Mouse (Mus musculus) limb, embryonic 14.5 days (tissue): ENCODE measurements at regions not wholly inside any gene's neighbourhood (a gene's known extent, or its start where the extent isn't known, plus 50 kb on each side); places are given as distances from the start of the nearest gene placed in this dataset.

Experiments
- ATAC-seq: fragments of 200-750 bp; cut with Nextera tagmentation; 2 replicates; pipeline ENCODE4 v1.8.0; 2017; ENCODE audit warnings: low read depth, moderate number of reproducible peaks, moderate TSS enrichment; ENCODE audit not compliant: low FRiP score
- DNase-seq: peaks from one replicate; pipeline ENCODE4 v3.0.0-alpha.2; 2015; ENCODE audit warnings: low spot score
- H3K27ac ChIP-seq: fragments of 300-500 bp; sonication (generic); replicated peaks from 2 replicates; pipeline ENCODE4 v1.5.1; 2014; ENCODE audit warnings: low read depth, mild to moderate bottlenecking, low read length, moderate library complexity, mixed read lengths
- H3K27me3 ChIP-seq: fragments of 300-500 bp; sonication (generic); 2 replicates; pipeline ENCODE4 v1.6.1; 2014; ENCODE audit warnings: low read length, mixed read lengths; ENCODE audit not compliant: control insufficient read depth, insufficient read depth
- H3K36me3 ChIP-seq: fragments of 300-500 bp; sonication (generic); 2 replicates; pipeline ENCODE4 v1.6.1; 2014; ENCODE audit warnings: mild to moderate bottlenecking, low read length, moderate library complexity, mixed read lengths; ENCODE audit not compliant: control insufficient read depth, insufficient read depth
- H3K4me1 ChIP-seq: fragments of 300-500 bp; sonication (generic); 2 replicates; pipeline ENCODE4 v1.6.1; 2014; ENCODE audit warnings: antibody characterized with exemption, low read length, mixed read lengths; ENCODE audit not compliant: control insufficient read depth, insufficient read depth
- H3K4me2 ChIP-seq: fragments of 300-500 bp; sonication (generic); replicated peaks from 2 replicates; pipeline ENCODE4 v1.6.1; 2014; ENCODE audit warnings: low read depth, mild to moderate bottlenecking, low read length, moderate library complexity; ENCODE audit not compliant: severe bottlenecking
- H3K4me3 ChIP-seq: fragments of 300-500 bp; sonication (generic); replicated peaks from 2 replicates; pipeline ENCODE4 v1.5.1; 2014; ENCODE audit warnings: low read length
- H3K9ac ChIP-seq: fragments of 300-500 bp; sonication (generic); 2 replicates; pipeline ENCODE4 v1.6.1; 2014; ENCODE audit warnings: mild to moderate bottlenecking, low read depth, low read length, moderate library complexity; ENCODE audit not compliant: severe bottlenecking
- H3K9me3 ChIP-seq: fragments of 300-500 bp; sonication (generic); 2 replicates; pipeline ENCODE4 v1.6.1; 2016; ENCODE audit warnings: low read length; ENCODE audit not compliant: control insufficient read depth
- POLR2A ChIP-seq: fragments of 200-500 bp; IDR thresholded peaks from 2 replicates; pipeline ENCODE4 v1.8.0; 2012; ENCODE audit warnings: inconsistent platforms, mild to moderate bottlenecking, moderate library complexity, borderline replicate concordance; ENCODE audit not compliant: insufficient read depth, insufficient read length; ENCODE audit errors: extremely low read depth
- WGBS: fragments of 180-500 bp; shearing (Covaris S2); extraction: QIAGEN DNeasy Blood & Tissue Kit; methylation state at CpG from one replicate; pipeline ENCODE4 v1.1.7; 2014; 5-methylcytosine and 5-hydroxymethylcytosine counted together

- no peaks in the 10 kb centered on the region for H3K4me1 ChIP-seq
- H3K9me3 ChIP-seq, result no peaks in the 10 kb centered on the region
- no peak for DNase-seq
- 86% methylated on average over 4 of the region's 4 CpGs for WGBS
- H3K4me2 ChIP-seq, result no peak overlapping the region
- no peak overlapping the region for H3K27ac ChIP-seq
- no peak overlapping the region for H3K4me3 ChIP-seq
- no peak overlapping the region for H3K9ac ChIP-seq
- H3K27me3 ChIP-seq, result no peaks in the 10 kb centered on the region
- no peak for ATAC-seq
- TF ChIP-seq POLR2A, result no peak
- H3K36me3 ChIP-seq, result no peaks in the 10 kb centered on the region
Measured at GRCm38 (mm10) chr12:92100080-92100479, 251.1 kb upstream of the Sel1l start.

- H3K36me3 ChIP-seq, result no peaks in the 10 kb centered on the region
- H3K9me3 ChIP-seq, result no peaks in the 10 kb centered on the region
- H3K27me3 ChIP-seq, result no peaks in the 10 kb centered on the region
- DNase-seq (no peak), ATAC-seq (no peak)
- TF ChIP-seq POLR2A, result no peak
- WGBS, result 67% methylated on average over 10 of the region's 10 CpGs
- no peaks in the 10 kb centered on the region for H3K4me1 ChIP-seq
- H3K27ac ChIP-seq, result no peak overlapping the region
- no peak overlapping the region for H3K4me2 ChIP-seq
- H3K9ac ChIP-seq, result no peak overlapping the region
- H3K4me3 ChIP-seq, result no peak overlapping the region
Measured at GRCm38 (mm10) chr12:92092794-92093365, 243.9 kb upstream of the Sel1l start.

- no peak overlapping the region for H3K9ac ChIP-seq
- 90% methylated on average over 10 of the region's 10 CpGs for WGBS
- ATAC-seq (no peak), DNase-seq (no peak)
- no peak overlapping the region for H3K27ac ChIP-seq
- no peaks in the 10 kb centered on the region for H3K36me3 ChIP-seq
- no peak overlapping the region for H3K4me2 ChIP-seq
- H3K9me3 ChIP-seq, result no peaks in the 10 kb centered on the region
- no peaks in the 10 kb centered on the region for H3K27me3 ChIP-seq
- TF ChIP-seq POLR2A, result no peak
- no peak overlapping the region for H3K4me3 ChIP-seq
- H3K4me1 ChIP-seq, result no peaks in the 10 kb centered on the region
Measured at GRCm38 (mm10) chr12:92073209-92073608, 224.3 kb upstream of the Sel1l start.

- Histone ChIP-seq H3K36me3 (no peaks in the 10 kb centered on the region), H3K9me3 (no peaks in the 10 kb centered on the region), H3K27me3 (no peaks in the 10 kb centered on the region), H3K4me3 (no peak overlapping the region), H3K9ac (no peak overlapping the region), H3K4me1 (no peaks in the 10 kb centered on the region), H3K27ac (no peak overlapping the region), H3K4me2 (no peak overlapping the region)
- DNase-seq, result no peak
- no peak for TF ChIP-seq POLR2A
- 72% methylated on average over 4 of the region's 4 CpGs for WGBS
- no peak for ATAC-seq
Measured at GRCm38 (mm10) chr12:92062731-92063130, 213.8 kb upstream of the Sel1l start.

- DNase-seq (peak; percentile 75), ATAC-seq (no peak)
- no peak overlapping the region for H3K4me3 ChIP-seq
- H3K36me3 ChIP-seq, result no peaks in the 10 kb centered on the region
- H3K27ac ChIP-seq, result no peak overlapping the region
- H3K9me3 ChIP-seq, result no peaks in the 10 kb centered on the region
- H3K4me1 ChIP-seq, result no peaks in the 10 kb centered on the region
- WGBS, result 56% methylated on average over 1 of the region's 1 CpGs
- H3K9ac ChIP-seq, result no peak overlapping the region
- H3K27me3 ChIP-seq, result no peaks in the 10 kb centered on the region
- TF ChIP-seq POLR2A, result no peak
- no peak overlapping the region for H3K4me2 ChIP-seq
Measured at GRCm38 (mm10) chr12:92040481-92040880, 191.5 kb upstream of the Sel1l start.

- WGBS, result 73% methylated on average over 2 of the region's 2 CpGs
- no peak for ATAC-seq
- no peaks in the 10 kb centered on the region for H3K9me3 ChIP-seq
Measured at GRCm38 (mm10) chr12:92029192-92029591, 180.2 kb upstream of the Sel1l start.

More at GRCm38 (mm10) chr12:92029192-92029591, 180.2 kb upstream of the Sel1l start:
- Histone ChIP-seq H3K27ac (no peak overlapping the region), H3K9ac (no peak overlapping the region), H3K36me3 (no peaks in the 10 kb centered on the region), H3K4me1 (no peaks in the 10 kb centered on the region), H3K4me2 (no peak overlapping the region), H3K4me3 (no peak overlapping the region), H3K27me3 (no peaks in the 10 kb centered on the region)
- DNase-seq, result no peak
- no peak for TF ChIP-seq POLR2A
